Mouse (Mus musculus) cerebellum, postnatal 10 days (tissue): ENCODE data around the gene BC049762.

Source experiments
- DNase-seq, 2 experiments: peaks; one replicate each; pipeline ENCODE4 v3.0.0; 2021; ENCODE audit warnings: mixed read lengths in 2 of 2

BC049762 gene

DNA sequence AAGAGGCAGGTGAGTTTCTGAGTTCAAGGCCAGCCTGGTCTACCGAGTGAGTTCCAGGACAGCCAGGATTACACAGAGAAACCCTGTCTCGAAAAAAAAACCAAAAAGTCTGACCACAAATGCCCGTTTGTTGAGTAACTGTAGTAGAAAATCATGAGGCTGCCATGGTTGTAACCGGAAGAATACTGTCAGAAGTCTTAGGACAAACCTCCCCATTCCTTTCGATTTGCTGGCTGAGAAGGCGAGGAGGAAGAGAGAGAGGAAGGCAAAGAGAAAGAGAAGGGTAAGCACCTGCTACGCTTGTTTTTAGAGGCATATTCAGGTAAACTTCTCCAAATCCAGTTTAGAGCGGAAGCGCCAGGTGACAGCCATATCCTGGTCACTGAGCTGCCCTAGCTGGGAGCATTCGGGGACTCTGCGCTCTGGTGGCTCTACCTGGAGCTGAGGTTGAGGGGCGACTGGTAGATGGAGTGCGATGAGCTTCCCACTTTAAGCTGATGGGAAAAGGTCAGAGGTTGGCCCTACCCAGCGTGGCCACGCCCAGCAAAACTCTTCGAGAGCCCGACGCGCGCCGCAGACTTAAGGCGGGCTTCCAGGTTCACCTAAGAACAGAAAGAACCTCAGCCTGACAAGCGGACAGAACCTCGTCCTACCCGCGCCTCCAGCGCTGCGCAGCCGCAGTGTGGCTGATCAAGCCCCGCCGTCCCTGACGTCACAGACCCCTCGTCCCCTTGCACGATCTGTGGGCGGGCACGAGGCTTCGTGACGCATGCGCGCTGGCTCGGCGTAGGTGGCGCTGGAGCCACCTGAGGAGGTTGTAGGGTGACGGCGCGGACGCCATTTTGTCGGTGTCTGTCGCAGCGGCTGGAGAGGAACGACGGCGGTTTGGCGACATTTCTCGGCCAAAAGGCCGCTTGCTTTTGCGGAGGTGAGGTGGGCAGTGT is at the start of gene BC049762:
Gene BC049762, minus strand, starts transcription at position 705 of the 944 bp plus-strand sequence.
- DNase-seq = peak; percentile 99 to 100

DNA sequence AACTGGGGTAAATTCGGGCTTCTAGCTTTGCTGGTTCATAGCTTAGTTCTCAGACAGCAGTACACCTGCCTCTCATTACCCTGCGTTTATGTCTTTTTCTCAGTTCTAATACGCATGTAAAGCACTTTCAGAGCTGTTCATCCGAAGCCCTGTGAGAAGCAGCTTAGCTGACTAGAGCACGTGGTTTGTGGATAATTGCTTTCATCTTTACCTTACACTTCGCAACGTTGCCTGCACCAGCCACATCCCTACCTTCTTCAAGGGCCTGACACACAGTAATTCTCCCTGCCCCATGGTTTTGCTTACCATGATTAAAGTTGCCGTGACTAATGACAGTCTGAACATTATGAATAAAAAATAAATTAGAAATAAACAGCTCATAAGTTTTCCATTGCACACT is 49.0 kb upstream of the BC049762 start:
- no peak for DNase-seq

DNA sequence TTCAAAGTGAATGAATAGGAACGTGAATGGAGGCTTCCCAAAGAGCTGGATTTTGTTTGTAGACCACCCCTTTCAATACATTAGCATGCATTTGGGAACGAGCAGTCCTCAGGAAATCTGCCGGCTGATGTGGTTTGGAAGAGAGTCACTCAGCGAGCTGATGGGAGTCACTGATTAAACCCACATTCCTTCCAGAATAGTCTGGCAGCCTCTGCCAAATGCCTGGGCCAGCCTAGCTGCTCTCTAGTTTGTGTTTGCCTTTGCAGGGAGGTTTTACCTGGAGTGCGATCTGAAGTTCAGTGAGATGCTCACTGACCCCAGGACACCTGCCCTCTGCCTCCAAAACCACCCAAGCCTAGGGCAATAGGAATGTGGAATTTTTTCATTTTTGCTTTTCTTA is 45.5 kb upstream of the BC049762 start:
- no peak for DNase-seq

DNA sequence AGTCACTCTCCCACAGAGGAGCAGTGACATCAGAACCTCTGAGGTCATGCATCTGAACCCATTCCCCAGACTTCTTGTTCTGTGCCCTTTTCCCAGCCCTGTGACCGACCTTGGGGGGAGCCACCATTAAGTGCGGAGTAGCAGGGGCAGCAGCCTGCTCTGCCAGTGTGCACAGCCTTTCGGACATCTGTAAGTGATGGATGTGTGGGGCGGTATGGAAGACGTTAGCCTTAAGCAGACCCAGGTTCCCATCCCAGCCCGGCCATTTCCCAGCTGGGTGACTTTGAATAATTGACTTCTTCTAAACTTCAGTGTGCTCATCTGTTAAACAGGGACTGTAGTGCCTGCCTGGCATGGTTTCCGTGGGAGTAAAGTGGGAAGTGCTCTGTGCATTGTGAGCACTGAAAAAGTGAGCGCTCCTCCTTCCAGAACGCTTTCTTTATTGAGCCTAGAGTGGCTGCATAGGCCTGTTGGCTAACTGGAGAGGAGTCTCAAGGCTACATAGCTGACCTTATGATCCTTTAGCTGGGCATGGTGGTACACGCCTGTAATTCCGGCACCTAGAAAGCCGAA is 41.2 kb upstream of the BC049762 start:
- DNase-seq = no peak

DNA sequence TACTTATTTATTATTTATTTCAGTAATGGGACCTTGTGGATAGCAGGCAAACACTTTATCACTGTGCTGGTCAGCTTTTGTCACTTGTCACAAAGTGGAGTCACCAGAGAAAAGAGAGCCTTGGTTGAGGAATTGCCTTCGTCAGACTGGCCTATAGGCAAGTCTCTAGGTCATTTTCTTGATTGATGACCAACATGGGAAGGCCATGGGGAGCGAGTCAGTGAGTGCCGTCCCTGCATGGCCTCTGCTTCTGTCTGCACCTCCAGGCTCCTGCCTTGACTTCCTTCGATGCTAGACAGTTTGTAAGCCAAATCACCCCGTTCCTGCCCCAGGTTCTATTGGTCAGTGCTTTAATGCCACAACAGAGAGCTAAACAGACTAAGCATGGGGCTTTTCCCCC is 39.5 kb upstream of the BC049762 start:
- no peak for DNase-seq

DNA sequence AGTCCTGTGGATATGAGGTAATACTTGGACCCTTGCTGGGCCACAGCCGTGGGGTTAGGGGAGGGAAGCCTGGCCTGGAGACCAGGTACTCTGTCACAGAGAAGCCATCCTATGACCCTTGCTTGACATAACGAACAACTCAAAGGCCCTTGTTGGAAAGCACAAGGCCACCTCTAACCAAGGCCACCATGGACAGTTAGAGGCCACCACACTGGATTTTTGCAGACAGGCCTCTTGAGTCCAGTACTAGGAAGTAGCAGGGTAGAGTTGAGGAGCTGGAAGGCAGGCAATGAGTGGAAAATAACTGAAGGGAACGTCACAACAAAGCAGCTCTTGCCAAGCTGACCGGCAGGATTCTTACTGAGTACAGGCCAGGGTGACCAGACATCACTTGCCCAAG is 35.8 kb upstream of the BC049762 start:
- DNase-seq = no peak

DNA sequence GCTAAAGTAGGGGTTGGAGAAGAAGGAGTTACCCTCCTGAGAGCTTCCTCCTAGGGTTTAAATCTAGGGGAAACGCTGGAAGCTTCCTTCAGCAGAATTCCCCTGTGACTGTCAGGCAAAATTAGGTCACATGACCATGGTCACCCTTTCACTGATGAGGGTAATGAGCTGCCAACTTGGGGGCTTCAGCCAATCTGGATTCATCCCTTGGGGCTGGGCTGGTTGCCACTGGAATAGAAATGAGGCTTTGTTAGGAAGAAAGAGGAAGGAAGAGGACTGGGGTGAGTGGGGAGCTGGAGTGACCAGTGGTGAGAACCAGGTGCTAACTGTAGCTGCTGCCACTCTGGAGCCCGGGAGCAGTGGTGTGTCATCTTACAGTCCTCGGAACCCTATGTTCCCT is 32.9 kb upstream of the BC049762 start:
- peak; percentile 29 to 54 for DNase-seq

DNA sequence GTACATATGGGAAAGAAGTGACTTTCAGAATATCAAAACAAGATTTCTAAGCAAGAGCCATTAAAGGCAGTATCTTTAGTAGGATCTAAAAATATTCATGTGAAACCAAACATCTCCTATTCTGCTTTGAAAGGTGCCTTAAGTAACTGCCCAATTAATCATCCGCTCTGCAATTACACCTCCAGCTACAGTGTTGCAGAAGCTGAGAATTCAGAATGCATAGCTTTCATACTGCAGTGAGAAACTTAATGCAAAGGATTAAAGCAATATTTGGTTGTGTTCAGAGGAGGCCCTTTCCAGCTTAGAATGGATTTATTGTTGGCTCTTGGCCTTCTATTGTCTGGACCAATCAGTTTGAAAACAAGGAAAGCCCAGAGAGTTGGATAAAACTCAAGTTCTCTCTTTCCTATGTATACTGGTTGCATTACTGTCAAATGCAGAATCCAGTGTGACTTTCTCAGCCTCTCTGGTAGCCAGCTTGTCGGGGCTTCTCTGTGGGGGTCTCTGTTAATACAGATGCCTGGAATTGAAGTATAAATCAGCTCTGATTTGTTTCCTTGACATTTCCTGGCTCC is 31.2 kb upstream of the BC049762 start:
- no peak for DNase-seq

DNA sequence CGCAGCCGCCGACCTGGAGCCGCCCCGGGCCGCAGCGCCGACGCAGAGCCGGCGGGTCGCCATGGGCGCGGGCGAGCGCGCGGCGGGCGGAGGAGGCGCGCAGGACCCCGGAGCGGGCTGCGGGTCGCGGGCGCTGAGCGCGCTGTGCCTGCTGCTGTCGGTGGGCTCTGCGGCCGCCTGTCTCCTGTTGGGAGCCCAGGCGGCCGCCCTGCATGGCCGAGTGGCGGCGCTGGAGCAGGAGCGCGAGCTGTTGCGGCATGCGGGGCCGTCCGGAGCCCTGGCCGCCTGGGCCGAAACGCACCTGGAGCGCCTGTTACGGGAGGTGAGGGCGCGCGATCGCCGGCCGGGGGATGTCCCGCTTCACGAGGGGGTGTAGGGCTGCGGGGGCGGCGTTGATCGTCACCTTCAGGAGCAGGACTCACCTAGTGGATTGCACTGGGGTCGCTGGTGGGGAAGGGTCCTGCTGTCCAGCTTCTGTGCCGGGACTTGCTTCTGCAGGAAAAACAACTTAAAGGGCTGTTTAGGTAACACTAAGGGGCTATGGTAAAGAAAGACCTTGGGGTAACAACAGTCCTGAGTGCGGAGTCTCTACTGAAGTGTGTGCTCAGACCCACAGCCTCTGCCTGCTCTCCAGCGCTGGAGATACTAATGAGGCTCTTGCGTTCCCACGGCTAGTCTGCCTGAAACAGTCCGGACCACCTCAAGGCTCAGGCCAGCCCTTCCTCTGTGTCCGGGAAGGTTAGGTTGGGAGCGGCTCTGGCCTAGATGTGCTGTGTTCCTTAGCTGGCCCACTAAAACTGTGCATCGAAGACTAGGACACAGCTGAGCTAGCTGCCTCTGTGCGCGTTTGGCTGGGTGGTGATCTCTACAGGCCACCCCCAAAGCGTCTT is 27.5 kb upstream of the BC049762 start:
- peak; percentile 58 to 64 for DNase-seq

DNA sequence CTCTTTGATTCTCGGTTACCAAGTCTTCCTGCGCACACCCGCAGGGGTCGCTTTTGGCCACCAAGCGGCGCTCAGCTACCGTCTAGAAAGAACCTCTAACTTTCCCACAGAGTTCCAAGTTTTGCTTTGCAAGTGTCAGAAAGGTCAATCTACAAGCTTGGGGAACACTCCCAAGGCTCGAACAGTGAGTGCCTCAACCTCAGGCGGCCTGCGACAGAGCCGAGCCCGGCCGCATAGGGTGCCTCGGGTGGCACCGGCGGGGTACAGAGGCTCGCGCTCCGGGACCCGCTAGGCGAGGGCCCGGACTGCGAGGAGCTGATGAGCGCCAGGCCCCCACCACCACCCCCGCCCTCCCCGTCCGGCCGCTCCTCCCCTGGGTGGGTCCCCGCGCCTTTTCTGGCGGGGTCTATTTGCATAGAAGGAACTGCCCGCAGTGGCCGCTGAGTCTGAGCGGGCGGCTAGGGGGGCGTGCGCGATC is 26.8 kb upstream of the BC049762 start, which contains the start of gene Col23a1:
Gene Col23a1, plus strand, starts transcription at position 357 of the 478 bp plus-strand sequence.
- DNase-seq = peak; percentile 84 to 87

DNA sequence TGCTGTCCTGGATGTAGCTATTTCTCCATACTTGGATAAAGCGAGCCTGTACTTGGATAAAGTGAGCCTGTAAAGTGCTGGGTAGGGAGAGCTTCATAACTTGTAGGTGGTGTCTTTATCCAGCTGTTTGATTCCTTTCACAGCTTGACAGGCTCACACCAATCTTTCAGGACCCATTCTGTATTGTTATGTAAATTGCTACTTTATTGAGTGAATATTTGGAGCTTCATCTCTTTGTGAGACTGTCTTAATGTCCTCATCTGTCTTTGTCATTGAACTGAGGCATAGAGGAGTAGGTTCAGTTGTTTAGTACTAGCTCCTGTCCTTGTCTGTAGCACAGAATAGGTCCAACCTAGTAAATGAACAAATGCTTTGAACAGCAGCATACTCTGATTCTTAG is 11.6 kb upstream of the BC049762 start:
- no peak for DNase-seq

DNA sequence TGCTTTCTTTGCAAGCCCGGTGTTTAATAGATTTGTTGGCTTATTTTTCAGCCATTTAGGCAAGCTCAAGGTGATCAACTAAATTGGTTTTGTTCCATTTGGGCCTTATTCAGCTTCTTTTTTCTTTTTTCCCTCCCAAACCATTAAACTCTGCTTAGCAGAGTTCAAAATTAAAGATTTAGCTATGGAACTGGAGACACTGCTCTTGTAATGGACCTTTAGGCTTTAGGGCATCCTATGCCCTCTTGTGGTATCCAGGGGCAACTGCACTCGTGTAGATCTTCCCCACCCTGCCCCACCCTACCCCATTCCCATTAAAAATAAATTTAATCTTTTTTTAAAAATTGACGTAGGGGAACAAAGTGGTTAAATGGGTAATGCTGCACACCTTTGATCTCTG is 2.5 kb upstream of the BC049762 start:
- DNase-seq = peak; percentile 61 to 63

DNA sequence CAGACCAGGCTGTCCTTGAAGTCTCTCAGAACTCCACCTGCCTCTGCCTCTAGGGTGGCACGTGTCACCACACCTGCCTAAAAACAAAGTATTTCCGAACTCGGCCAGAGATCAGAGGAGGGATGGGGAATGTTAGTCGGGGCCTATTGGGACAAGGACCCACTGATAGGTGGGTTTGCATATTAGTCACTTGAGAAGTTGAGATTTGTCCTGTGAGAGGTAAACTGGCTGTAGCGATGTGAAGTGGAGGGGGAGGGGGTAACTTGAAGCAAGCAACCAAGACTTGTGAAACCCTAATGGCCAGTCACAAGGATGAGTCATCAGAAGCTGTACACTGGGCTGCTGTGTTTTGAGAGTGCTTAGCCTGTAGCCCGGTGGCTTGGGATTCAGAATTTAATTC is 1.5 kb upstream of the BC049762 start:
- no peak for DNase-seq

DNA sequence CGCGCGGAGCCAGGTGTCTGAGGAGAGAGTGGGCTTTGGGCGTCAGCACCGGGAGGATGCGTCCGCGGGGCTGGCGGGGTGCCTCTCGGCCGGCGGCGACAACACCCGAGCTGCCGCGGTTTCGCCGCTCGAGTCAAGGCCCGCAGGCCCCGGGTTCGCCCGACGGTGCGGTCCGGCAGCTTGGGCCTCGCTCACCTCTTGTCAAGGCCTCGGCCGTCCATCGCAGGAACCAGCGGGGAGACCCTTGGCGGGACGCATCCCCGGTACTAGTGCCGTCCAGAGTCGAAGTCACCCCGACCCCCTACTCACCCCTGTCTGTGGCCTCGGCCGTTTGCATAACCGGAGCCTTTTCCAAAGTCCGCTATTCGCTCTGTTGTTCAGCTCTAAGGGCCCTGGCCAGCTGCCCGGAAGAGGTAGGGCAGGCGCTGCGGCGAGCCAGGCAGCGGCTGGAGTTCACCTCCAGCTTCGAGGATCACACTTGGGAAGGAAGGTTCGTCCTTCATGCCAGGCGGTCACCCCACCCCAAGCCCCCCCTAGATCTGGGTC is 513 bp upstream of the BC049762 start:
- peak; percentile 82 to 85 for DNase-seq

DNA sequence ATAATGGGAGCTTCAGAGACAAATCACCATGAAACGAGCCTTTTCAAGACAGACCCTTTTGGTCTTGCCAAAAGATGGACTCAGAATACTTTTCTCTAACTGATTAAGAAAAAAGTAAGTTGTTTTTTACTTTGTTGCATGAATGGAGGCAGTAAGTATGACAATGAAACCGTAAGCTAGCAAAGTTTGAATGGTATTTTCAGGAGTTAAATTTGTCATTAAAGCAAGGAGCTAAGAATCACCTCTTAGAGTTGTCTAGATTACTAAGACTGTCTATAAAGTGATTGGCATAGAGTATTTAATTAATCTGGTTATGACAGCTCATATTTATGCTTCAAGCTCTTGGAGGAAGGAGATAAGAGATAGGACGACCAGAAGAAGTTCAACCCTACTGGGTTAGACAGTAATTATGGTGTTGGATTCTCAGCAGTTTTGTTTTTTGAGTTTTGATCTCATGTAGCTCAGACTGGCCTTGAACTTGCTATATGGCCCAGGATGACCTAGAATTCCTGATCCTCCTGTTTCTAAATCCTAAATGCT is 1.1 kb downstream of the BC049762 start, which contains the start of gene Clk4:
Gene Clk4, plus strand, starts transcription at position 51 of the 540 bp plus-strand sequence.
- DNase-seq = no peak

DNA sequence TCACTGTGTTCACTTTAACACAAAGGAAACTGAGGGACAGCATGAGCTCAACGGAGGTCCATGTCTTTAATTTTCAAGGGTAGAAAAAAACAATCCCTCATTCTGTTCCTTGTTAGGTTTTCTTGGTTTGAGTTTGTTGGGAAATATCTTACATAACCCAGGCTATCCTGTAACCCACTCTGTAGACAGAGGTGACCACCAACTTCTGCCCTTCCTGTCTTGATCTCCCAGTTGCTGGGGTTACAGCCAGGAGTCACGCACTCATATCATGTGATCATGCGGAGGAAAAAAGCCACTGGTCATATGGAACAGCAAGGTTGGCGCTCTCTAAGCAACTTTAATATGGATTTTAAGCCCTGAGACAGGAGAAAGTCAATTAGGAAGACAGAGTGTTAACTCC is 5.8 kb downstream of the BC049762 start:
- DNase-seq = no peak

DNA sequence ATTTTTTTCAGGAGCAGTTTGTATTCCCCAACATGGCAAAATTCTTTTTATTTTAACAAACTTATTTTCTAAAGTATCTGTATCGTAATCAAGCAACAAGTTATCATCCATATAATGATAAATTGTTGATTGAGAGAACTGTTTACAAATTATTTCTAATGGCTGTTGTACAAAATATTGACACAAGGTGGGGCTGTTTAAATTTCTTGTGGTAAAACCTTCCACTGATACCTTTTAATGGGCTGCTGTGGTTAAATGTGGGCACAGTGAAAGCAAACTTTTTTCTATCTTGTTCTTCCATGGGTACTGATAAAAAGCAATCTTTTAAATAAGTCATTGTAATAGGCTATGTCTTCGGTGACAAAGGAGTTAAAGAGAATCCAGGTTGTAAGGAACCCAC is 19.9 kb downstream of the BC049762 start:
- no peak for DNase-seq

DNA sequence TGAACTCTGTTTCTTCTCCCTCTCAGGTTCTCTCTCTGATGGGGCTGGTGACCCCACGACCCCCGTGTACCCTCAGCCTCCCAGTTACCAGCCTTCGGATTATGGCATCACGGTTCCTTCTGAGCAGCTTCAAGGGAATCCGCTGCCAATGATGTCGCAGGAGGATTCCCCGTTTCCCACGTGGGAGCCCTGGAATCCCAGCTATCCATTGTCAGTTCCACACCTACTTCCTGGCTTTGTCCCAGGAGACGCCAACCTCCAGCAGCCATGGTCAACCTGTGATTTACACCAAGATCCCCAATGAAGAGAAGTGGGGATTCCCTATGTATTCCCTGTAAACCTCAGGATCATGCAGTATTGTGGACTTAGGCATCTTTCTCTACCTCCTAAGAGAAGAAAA is 28.2 kb downstream of the BC049762 start:
- DNase-seq = no peak

DNA sequence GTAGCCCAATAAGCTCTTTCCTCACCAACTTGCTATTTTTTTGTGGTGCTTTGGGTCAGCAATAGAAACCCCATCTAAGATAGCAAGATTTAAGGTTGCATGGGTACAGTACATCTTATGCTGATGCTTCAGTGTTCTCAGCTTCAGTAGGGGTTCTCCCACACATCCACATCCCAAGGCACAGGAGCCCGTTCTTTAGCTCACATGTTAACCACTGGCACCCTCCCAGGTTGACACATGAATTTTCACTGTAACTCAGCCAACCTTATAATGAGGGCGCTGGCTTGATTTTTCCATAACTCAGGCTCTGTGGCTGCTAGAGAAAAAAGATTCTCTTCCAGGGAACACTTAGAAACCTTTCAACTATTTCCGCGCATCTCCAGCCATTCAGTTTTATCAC is 35.7 kb downstream of the BC049762 start:
- DNase-seq = peak; percentile 39 to 44

DNA sequence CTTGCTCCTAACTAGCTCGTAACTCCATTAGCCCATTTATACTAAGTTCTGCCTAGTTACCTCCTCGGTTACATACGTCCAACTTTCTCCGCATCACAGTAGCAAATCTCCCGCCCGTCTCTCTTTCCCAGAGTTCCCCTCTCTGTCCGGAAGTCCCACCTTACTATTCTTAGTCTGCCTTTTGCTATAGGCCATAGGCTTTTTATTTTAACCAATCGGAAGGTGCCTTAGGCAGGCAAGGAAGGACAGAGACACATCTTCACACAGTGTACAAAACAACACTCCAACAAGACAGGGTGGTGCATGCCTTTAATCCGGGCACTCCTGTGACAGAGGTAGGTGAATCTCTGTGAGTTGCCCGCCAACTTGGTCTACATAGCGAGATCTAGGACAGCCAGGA is 42.5 kb downstream of the BC049762 start, which contains the start of gene Gm12569:
Gene Gm12569, plus strand, starts transcription at position 166 of the 400 bp plus-strand sequence.
- DNase-seq = no peak

DNA sequence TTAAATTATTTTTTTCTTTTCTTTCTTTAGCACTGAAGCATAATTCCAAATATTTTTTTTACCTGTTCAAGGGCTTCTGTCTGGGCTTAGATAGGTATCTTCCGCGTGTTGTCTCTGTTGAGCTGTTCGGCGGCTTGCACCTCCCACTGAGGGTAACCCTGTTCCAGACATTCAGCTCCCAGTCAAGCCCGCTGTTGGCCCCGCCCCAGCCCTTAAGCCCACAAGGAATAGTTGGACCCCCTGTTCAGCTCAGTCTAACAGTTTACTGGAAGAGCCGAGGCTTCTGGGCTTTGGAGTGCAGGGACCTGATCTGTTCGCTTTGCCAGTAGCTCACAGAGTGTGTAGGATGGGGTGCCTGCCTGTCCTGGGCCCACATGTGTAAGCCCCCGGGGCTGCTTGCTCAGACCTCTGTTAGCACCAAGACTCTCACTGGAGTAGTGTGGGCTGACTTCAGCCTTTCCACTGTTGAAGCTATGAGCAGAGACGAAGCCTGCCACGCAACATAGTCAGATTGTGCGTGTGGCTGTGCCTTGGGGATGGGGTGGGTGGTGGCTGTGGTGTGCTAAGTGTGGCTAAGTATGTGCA is 43.4 kb downstream of the BC049762 start:
- DNase-seq = peak in 1 of 2 experiments; percentile 5
